Mouse (Mus musculus) liver, adult 2 months (tissue): Measurements from ENCODE around the gene Gm10401. TPM values are rescaled to one million over a fixed set of nuclear protein-coding genes. Genes with fewer than 3 reads are reported as not detected.

Experiments used
- DNase-seq: peaks from one replicate; pipeline ENCODE4 v3.0.0-alpha.2; 2011; ENCODE audit warnings: low read depth, low spot score; ENCODE audit errors: extremely low read depth
- H3K27ac ChIP-seq: fragments of 200-500 bp; replicated peaks from 2 replicates; pipeline ENCODE4 v1.5.1; 2012; ENCODE audit warnings: low read depth, mild to moderate bottlenecking, control low read depth, inconsistent platforms, low read length; ENCODE audit not compliant: insufficient read depth
- H3K27me3 ChIP-seq: fragments of 200-500 bp; 2 replicates; pipeline ENCODE4 v1.6.1; 2012; ENCODE audit warnings: mild to moderate bottlenecking, moderate library complexity, low read length, inconsistent platforms; ENCODE audit not compliant: control insufficient read depth, insufficient read depth
- H3K36me3 ChIP-seq: fragments of 200-500 bp; 2 replicates; pipeline ENCODE4 v1.6.1; 2012; ENCODE audit warnings: low read length, inconsistent platforms; ENCODE audit not compliant: control insufficient read depth, insufficient read depth
- H3K4me1 ChIP-seq: fragments of 200-500 bp; 2 replicates; pipeline ENCODE4 v1.6.1; 2011; ENCODE audit warnings: low read length; ENCODE audit not compliant: control insufficient read depth, insufficient read depth
- H3K4me3 ChIP-seq: fragments of 200-500 bp; 2 replicates; pipeline ENCODE4 v1.5.1; 2011; ENCODE audit warnings: low read depth, mild to moderate bottlenecking, control low read depth, low read length, moderate library complexity; ENCODE audit not compliant: insufficient read depth
- H3K79me2 ChIP-seq: fragments of 200-500 bp; 2 replicates; pipeline ENCODE4 v1.6.1; 2012; ENCODE audit warnings: inconsistent platforms, mild to moderate bottlenecking, low read length, moderate library complexity; ENCODE audit not compliant: control insufficient read depth, insufficient read depth
- H3K9ac ChIP-seq: fragments of 200-500 bp; 2 replicates; pipeline ENCODE4 v1.6.1; 2012; ENCODE audit warnings: low read depth, mild to moderate bottlenecking, control low read depth, inconsistent platforms, low read length
- CTCF ChIP-seq: fragments of 200-500 bp; IDR thresholded peaks from 2 replicates; pipeline ENCODE4 v1.5.1; 2011; ENCODE audit warnings: low read depth, low read length, control low read depth
- POLR2A ChIP-seq: fragments of 200-500 bp; IDR thresholded peaks from 2 replicates; pipeline ENCODE4 v1.6.1; 2011; ENCODE audit warnings: low read length, control low read depth; ENCODE audit not compliant: insufficient read depth; ENCODE audit errors: extremely low read depth
- WGBS: fragments of 180-500 bp; shearing (Covaris S2); methylation state at CpG from one replicate; pipeline ENCODE4 v1.1.7; 2018; 5-methylcytosine and 5-hydroxymethylcytosine counted together
- polyA plus RNA-seq: library from polyadenylated mRNA; depleted of rRNA; stranded (reverse); fragments of >200 nt; gene quantifications from 2 replicates; pipeline ENCODE4 v1.2.3, GENCODE M21; 2012
- total RNA-seq: library from RNA; depleted of rRNA; stranded (reverse); fragments of >200 nt; gene quantifications from 2 replicates; pipeline ENCODE4 v1.2.3, GENCODE M21; 2014

The Gm10401 gene
- total and polyA plus RNA-seq, 2 experiments = 0.17 TPM; not detected in 1

DNA sequence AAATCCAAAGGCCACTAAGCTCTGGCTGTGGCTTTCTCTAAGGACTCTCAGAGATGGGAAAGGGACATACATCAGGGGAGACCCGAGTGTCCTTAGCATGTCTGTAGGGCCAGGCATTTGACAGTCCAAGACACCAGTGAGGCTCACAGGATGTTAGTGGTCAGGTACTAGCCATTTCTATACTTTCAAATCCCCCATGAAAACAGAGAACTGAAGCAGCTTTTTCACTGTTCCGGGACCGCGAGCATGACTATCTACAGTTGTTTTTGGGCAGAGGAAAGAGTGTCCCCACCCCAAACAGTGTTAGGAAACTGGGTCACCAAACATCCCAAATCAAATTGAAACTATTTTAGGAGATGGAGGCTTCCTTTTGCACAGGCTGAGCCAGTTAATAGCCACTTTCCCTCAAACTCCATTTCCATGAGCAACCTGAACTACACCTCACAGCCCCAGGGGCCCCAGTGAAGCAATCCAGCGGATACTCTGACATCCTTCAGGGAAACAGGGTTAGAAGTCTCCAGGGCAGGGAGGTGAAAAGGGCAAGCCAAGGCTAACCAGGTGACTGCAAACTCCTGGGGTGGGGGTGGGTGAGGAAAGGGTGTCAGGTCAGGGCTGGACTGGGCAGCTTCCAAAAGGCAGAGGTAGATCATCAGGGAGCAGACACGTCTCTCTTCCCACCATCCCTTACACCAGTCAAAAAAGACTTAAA lies 35.4 kb upstream of the Gm10401 start:
- Histone ChIP-seq H3K27ac (no peak overlapping the region), H3K27me3 (no peaks in the 10 kb centered on the region), H3K79me2 (peaks cover 4% of the 10 kb centered on the region; the same call in 1 of the 2 replicates), H3K36me3 (peaks cover 3% of the 10 kb centered on the region; the same call in 1 of the 2 replicates), H3K4me1 (peaks cover 9% of the 10 kb centered on the region; the same call in 1 of the 2 replicates), H3K9ac (no peak overlapping the region), H3K4me3 (no peak overlapping the region)
- 23% methylated on average over 6 of the region's 6 CpGs for WGBS
- DNase-seq = peak; percentile 62
- TF ChIP-seq POLR2A (no peak), CTCF (no peak)

DNA sequence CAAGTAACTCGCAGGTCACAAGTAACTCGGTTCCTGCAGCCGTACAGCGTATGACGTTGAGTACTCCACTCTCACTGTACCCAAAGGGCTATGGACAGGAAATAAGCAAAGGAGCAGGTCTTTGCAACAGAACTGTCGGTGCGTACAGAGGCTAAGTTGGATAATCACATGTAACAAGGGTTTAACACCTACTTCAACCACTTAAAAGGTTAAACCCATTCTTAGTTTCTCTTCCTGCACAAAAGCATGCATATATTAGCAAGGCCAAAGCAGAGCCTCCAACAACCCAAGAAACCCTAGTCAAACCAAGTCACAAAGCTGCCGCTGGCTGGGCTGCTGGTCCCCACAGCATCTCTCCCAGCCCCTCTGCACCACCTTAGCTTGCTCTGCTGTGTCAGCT lies 34.4 kb upstream of the Gm10401 start:
- 93% methylated on average over 8 of the region's 8 CpGs for WGBS
- DNase-seq = no peak
- H3K4me3 ChIP-seq = no peak overlapping the region
- H3K27me3 ChIP-seq = no peaks in the 10 kb centered on the region
- no peak overlapping the region for H3K27ac ChIP-seq
- H3K4me1 ChIP-seq = peaks cover 9% of the 10 kb centered on the region; the same call in 1 of the 2 replicates
- TF ChIP-seq POLR2A = no peak
- TF ChIP-seq CTCF = no peak
- no peak overlapping the region for H3K9ac ChIP-seq
- H3K79me2 ChIP-seq = peaks cover 4% of the 10 kb centered on the region; the same call in 1 of the 2 replicates
- H3K36me3 ChIP-seq = peaks cover 6% of the 10 kb centered on the region; the same call in 1 of the 2 replicates

DNA sequence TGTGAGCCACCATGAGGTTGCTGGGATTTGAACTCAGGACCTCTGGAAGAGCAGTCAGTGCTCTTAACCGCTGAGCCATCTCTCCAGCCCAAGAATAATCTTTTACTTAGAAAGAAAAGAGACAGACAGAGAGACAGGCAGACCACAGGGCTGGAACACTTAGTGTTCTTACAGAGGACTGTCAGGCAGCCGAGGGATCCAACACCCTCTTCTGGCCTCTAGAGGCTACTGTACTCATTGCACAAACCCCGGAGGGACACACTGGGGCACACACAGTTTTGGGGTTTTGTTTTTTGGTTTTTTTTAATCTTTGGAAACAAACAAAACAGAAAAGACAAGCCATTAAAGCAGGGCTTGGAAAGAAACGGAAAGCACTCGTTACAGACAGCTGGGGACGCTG lies 31.2 kb upstream of the Gm10401 start:
- H3K36me3 ChIP-seq = peaks cover 6% of the 10 kb centered on the region; the same call in 1 of the 2 replicates
- H3K27ac ChIP-seq = no peak overlapping the region
- peaks cover 3% of the 10 kb centered on the region; the same call in 1 of the 2 replicates for H3K79me2 ChIP-seq
- H3K4me1 ChIP-seq = peaks cover 9% of the 10 kb centered on the region; the same call in 1 of the 2 replicates
- no peak overlapping the region for H3K4me3 ChIP-seq
- 93% methylated on average over 6 of the region's 6 CpGs for WGBS
- TF ChIP-seq POLR2A (no peak), CTCF (no peak)
- H3K27me3 ChIP-seq = no peaks in the 10 kb centered on the region
- no peak overlapping the region for H3K9ac ChIP-seq
- no peak for DNase-seq

DNA sequence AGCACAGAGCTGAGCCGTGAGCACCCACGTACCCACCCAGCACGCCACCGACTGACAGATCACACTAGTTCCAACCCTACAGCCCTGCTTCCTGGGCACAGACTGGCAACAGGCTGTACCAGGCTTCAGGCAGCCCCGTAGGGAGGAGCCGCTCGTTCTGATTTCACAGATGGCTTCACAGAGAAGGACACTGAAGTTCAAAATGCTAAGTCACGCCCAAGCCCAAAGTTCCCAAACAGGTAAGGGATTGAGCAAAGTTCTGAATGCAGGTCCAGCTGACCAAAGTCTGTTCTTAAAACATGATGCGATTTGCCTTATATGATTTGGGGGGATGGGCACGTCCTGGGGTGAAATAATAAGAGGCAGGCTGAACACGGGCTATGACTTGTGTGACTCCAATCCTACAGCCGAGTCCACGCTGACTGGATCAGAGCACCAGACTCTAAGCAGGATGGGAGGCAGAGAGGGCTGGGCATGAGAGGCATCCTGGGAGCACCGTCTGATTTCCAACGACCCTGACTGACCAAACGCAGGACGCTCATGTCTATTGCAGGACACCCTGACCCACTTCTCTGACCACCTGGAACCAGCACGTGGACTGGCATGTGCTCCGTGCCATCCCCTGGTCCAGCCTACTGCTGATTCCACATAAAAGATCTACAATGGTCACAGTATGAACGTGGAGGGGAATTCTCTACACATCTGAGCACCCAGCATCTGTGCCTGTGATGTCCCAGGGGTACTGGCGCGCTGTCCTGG lies 29.5 kb upstream of the Gm10401 start:
- H3K4me1 ChIP-seq = no peaks in the 10 kb centered on the region
- H3K9ac ChIP-seq = no peak overlapping the region
- H3K27ac ChIP-seq = no peak overlapping the region
- WGBS = 93% methylated on average over 22 of the region's 22 CpGs
- TF ChIP-seq CTCF (no peak), POLR2A (no peak)
- H3K79me2 ChIP-seq = no peaks in the 10 kb centered on the region
- DNase-seq = peak; percentile 34
- H3K4me3 ChIP-seq = no peak overlapping the region
- H3K27me3 ChIP-seq = no peaks in the 10 kb centered on the region
- peaks cover 6% of the 10 kb centered on the region; the same call in 1 of the 2 replicates for H3K36me3 ChIP-seq

DNA sequence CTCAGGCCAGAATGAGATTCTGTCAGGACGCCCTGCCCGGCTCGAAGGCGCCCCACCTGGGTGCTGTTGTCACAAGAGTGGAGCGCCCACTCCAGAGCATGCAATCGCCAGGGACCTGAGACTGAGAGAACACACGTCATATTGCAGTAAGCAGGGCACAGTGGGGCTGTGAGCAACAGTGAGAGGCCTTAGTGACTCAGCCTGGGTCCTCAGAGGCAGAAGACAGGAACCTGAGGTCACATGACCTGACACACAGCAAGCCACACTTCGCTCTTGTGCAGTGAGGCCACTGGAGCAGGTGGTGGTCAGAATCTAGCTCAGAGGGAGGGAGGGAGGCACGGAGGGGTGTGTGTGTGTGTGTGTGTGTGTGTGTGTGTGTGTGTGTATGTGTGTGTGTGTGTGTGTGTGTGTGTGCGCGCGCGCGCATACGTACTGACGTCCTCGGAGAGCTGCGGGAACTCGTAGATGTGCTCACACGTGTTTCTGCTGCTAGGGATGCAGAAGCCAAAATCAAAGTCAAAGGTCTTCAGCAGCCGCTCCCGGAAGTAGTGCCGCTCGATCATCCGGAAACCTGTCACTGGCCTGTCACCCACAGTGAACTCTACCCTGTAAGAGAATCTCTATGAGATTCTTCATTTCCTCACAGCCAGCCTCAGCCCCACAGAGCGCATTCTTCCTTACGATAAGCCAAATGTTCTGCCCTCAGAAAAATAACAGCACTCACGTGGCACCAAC lies 28.6 kb upstream of the Gm10401 start:
- Histone ChIP-seq H3K9ac (no peak overlapping the region), H3K4me3 (no peak overlapping the region), H3K36me3 (peaks cover 6% of the 10 kb centered on the region; the same call in 1 of the 2 replicates), H3K79me2 (no peaks in the 10 kb centered on the region), H3K27me3 (no peaks in the 10 kb centered on the region), H3K27ac (no peak overlapping the region), H3K4me1 (no peaks in the 10 kb centered on the region)
- no peak for TF ChIP-seq CTCF
- no peak for TF ChIP-seq POLR2A
- DNase-seq = no peak
- 92% methylated on average over 28 of the region's 28 CpGs for WGBS
